Mouse (Mus musculus): ENCODE measurements around the gene Map4k4.

DNA sequence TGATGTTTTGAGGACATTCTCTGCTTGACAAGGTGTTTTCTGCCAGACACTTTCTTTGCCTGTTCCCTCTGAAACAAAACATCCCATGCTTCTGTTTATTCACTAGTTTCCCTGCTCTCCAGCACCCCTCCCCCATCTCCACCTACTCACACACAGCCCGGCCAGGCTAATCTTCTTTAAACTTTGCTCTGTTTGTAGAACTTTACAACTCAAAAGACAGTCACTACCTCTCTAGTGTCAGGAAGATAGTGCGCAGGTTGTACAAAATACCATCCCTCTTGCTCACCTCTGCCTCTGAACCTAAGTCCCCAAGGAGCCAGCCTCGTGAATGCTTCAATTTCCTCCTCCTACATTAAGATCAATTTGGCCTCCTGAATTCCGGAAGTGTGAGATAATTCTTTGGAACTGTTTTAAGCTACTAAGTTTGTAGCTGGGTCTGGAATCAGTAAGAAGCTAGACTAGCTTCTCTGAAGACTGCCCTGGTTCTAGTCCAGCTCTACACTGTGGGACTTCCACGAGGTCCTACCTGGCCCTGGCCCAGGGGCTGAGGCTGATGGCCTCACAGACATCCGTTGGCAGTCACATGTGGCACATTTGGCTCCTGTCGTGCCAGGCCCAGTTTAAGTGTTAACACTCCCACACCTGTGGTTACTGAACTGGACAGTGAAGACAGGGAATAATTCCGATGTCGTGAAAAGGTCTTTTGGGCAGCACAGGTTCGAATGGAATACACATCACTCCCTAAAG, 31.7 kb upstream of the Map4k4 start:
- no peak for TF ChIP-seq CTCF (IDR thresholded peaks at IDR 0.05; ENCODE audit: insufficient read depth, low read length)
- no peak for TF ChIP-seq POLR2A (IDR thresholded peaks at IDR 0.05; ENCODE audit: borderline replicate concordance, extremely low read depth, low read depth, low read length)

Measured in lung, adult 2 months (tissue).